Mouse (Mus musculus): Measurements from ENCODE around the gene Papln.

Papln gene

DNA sequence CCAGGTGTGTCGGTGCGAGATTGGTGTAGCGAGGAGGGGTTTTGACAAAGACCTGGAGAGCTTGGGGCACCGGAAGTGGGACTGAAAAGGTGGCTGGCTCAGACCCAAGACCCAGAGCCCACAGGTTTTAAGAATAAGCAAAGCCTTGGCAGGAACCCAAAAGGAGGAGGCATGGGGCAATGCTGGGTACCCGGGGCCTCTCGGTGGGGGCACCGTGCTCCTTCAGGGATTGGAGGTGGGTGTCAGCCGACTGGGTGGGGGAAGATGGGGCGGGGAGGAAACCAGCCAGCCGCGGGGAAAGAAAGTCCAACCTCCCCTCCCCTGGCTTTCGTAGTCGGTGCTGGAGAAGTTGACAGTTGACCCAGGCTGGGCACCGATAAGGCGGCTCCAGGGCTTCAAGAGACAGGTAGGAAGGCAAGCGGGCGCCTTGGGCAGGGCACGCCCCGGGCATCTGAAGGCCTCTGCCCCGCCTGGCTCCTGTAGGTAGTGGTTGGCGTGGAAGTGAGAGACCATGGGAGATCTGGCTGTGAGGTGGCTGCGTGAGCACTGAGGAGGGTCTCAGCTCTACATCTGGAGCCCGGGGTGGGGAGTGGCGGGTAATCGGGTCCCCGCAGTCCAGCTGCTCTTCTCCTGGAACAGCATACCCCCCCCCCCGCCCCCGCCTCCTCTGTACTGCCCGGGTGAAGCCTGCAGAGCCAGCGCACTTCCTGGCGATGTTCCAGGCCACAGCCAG, at the start of gene Papln:
TSS of gene Papln (plus strand) at position 324 of the 733 bp plus-strand sequence.
- DNase-seq (ENCODE audit: low read depth, low spot score): no peak

DNA sequence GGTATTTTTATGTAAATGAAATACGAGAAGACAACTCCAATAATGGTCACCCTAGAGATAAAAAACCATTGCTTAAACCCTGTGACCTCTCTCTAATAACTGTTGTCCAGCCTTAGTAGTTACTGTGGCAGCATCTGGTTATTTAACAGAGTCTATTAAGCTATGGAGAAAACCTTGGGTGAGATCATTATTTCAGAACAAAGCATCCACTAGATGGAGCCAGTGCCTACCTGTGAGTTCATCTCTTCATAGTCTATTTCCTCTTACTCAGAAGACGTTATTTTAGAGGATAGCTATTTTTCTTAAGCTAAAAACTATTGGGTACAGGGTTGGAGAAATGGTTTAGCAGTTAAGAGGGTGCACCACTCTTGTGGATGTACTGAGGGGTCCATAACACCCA, 49.7 kb upstream of the Papln start:
- no peak for DNase-seq (ENCODE audit: low read depth, low spot score)

GRCm38 (mm10) chr12:83716416-83717184, 46.8 kb upstream of the Papln start:
- no peak for DNase-seq (ENCODE audit: low read depth, low spot score)

GRCm38 (mm10) chr12:83719431-83719830, 44.0 kb upstream of the Papln start:
- no peak for DNase-seq (ENCODE audit: low read depth, low spot score)

DNA sequence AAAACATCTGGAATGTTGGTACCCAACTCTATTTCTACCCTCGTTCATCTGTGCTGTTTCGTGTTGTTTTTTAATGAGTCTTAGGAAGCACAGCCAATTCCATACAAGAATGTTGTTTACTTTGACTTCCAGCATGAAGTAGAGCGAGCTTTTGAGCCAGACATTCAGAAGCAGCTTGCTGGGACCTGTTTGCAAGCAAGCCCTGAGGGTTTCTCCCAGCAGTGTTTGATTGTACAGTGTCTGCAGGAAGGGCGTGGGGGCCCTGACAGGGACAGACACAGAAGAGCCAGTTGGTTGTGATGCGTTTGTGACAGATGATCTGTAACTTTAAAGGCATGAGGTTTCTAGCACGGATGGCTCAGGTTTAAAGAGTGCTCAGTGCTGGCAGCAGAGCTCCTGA, 42.2 kb upstream of the Papln start:
- DNase-seq (ENCODE audit: low read depth, low spot score): no peak

DNA sequence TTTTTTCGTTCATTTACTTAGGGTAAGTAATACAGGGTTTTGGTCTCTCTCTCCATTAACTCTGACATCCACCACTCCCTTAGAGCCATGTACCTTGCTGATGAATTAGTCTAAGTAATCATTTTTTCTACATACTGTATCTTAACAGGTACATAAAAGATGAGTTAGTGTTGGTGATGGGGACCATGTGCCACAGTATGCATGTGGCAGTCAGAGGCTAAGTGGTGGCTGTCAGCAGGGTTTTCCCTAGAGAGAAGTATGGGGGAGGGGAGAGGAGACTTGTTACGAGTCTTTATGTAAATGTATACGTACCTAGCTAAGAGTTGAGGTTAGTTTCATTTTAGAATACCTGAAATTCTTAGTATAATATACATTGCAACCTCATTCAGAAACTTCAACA, 40.4 kb upstream of the Papln start:
- DNase-seq (ENCODE audit: low read depth, low spot score): no peak

DNA sequence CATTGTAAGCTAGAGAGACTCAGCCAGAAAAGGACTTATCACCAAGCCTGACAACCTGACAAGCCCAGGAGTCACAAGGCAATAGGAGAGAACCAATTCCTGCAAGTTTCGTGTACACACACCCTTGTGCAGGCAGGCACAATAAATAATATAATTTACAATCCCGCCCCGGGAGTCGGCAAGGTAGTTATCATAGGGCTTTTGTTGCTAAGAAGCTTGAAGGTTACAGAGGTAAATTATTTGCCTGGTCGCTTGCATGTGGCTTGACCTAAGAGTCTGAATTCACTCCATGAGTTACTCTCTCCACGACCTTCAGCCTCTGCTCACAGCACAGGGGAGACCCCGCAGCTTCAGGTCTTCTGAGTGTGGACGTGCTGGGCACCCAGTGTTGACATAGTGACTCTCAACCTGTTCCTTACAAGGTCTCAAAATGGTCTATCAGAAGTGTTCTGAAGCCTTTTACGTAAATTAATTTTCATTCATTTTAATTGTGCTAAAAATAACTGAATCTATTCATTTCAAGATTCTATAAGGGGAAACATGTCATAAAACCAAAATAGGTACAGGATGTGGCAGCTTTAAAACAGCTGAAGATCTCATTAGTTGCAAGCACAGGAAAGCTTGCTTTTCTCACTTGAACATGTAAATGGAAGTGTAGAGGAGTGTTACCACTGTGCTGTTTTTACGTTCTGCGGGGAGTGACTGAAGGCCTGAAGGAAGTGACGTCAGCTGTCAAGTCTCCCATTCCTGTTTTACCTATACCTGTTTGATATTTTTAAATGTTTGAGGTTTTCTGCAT, 36.7 kb upstream of the Papln start:
- DNase-seq (ENCODE audit: low read depth, low spot score): no peak

- no peak for DNase-seq (ENCODE audit: low read depth, low spot score)
Measured at GRCm38 (mm10) chr12:83732225-83732624, 31.2 kb upstream of the Papln start.

DNA sequence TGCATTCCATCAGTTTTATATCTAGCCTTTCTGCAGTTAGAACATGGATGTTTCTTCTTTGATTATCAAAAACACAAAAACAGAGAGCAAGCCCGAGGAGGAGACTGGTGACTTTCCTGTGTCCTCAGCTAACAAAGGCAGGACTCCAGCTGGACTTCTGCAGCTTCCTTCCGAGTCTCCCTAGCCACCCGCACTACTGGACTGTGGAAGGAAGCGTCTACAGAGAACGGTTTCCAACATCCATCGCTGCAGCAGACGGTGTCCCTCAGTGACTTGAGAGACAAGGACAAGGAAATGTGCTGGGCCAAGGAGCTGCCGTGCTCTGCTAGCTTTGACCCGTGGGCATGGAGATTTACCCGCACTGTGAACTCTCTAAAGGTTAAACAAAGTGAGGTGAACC, 29.4 kb upstream of the Papln start:
- no peak for DNase-seq (ENCODE audit: low read depth, low spot score)

GRCm38 (mm10) chr12:83736236-83736635, 27.2 kb upstream of the Papln start:
- no peak for DNase-seq (ENCODE audit: low read depth, low spot score)

DNA sequence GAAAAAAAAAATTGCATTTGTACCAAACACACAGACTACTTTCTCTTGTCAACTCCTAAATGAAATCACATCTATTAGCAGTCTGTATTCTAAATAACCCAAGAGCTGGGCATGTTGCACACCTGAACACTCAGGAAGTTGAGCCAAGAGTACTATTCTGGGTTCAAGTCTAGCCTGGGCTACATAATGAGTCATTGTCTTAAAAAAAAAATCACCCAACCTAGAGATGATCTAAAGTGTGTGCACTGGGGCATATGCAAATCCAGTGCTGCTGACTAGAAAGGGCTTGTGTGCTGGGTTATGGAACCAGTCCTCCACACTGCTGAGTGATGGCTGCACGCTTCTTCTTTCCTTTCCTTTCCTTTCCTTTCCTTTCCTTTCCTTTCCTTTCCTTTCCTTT, 24.8 kb upstream of the Papln start:
- no peak for DNase-seq (ENCODE audit: low read depth, low spot score)

DNA sequence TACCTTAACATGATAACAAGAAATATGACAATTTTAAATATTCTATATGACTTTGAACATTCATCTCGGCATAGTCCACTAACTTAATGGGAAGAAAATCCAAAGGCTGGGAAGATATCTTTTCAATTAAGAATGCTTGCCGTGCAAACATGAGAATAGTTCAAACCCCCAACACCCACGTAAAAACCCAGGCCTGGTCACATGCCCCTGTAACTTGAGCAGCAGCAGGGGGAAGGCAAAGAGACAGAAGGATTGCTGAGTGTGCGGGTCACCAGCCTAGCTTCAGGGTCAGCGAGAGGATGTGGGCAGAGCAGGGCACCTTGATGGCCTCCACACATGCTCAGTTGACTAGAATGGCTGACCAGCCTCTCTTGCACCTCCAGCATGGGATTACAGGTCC, 21.7 kb upstream of the Papln start:
- no peak for DNase-seq (ENCODE audit: low read depth, low spot score)

GRCm38 (mm10) chr12:83742834-83743233, 20.6 kb upstream of the Papln start:
- DNase-seq (ENCODE audit: low read depth, low spot score): no peak

GRCm38 (mm10) chr12:83743712-83744111, 19.7 kb upstream of the Papln start:
- no peak for DNase-seq (ENCODE audit: low read depth, low spot score)

DNA sequence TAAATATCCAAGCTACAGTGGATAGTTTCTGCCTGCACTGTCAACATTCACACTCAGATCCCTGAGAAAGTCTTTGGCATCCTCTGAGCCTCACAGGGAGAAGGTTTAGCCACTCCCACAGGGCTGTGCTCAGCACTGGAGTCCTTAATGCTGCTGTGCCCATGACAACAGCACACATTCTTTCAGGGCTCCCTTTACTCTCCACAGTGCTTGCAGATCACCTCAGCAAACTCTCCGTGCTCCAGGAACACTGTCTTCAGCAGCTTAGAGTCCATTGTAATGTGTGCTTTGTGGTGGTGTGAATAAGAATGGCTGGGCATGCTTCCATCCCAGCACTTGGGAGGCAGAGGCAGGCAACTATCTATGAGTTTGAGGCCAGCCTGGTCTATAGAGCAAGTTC, 14.2 kb upstream of the Papln start:
- DNase-seq (ENCODE audit: low read depth, low spot score): no peak

GRCm38 (mm10) chr12:83752495-83752894, 10.9 kb upstream of the Papln start:
- no peak for DNase-seq (ENCODE audit: low read depth, low spot score)

DNA sequence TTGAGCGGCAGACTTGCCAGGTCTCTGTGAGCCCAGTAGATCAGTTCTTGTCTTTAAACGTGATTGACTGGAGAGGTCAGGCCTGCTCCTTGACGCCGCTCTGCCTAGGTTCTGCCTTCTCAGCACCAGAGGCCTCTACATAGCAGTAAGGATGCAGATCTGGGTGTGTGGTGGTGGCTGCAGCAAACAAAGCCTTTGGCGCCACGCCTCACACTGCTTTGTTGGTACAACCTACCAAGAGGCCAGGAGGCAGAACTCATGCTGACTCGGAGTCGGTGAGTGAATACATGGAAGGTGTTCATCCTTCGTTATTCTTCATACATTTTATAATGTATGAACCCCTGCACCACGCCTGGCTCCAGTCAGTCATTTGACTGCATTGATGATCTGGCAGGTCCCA, 4.7 kb upstream of the Papln start:
- DNase-seq (ENCODE audit: low read depth, low spot score): no peak

GRCm38 (mm10) chr12:83760201-83760600, 3.2 kb upstream of the Papln start:
- DNase-seq (ENCODE audit: low read depth, low spot score): no peak

DNA sequence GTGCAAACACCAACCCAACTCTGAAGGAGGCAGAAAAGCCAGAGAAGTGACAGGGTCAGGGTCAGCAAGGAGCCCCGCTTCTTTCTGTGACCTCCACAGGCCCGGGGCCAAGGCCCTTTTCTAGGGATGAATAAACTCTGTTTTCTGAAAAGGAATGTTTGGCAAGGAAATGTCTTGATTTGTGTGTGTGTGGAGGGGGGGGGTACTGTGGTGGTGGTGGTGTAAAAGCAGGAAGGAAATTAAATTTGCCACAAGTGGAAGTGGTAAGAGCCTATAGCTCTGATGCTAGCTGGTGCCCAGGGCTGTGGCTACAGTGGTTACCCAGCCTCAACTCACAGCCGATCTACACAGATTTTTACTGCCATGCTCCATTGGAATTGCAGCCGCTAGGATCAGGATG, 728 bp upstream of the Papln start:
- no peak for DNase-seq (ENCODE audit: low read depth, low spot score)

- DNase-seq (ENCODE audit: low read depth, low spot score): no peak
Measured at GRCm38 (mm10) chr12:83764044-83764365, 571 bp downstream of the Papln start.

DNA sequence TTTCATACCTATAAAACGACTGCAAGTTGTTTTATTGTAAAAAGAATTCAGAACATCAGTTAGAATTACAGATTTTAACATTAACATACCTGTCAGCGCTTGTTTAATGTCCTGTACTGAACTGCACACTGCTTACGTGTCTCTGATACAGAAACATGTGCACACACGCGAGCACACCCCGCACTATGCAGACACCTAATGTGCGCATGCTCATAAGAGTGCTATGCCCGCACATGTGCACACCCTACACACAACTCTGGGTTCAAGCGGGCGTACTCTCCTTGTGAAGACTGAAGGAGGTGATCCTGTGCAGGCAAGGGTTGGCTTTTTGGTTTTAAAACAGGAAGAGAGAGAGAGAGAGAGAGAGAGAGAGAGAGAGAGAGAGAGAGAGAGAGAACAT, 1.1 kb downstream of the Papln start:
- no peak for DNase-seq (ENCODE audit: low read depth, low spot score)

GRCm38 (mm10) chr12:83765965-83766603, 2.6 kb downstream of the Papln start:
- no peak for DNase-seq (ENCODE audit: low read depth, low spot score)
